Mouse (Mus musculus): ENCODE measurements at regions not wholly inside any gene's neighbourhood (a gene's known extent, or its start where the extent isn't known, plus 50 kb on each side); places are given as distances from the start of the nearest gene placed in this dataset.
A peak's percentile ranks its signal among the peaks of the same experiment; 100 is the strongest.
"Not testable (repeated sequence)": the region's sequence is repeated elsewhere in the genome, so short reads cannot be mapped to it uniquely, and the experiment has no call there.

DNA sequence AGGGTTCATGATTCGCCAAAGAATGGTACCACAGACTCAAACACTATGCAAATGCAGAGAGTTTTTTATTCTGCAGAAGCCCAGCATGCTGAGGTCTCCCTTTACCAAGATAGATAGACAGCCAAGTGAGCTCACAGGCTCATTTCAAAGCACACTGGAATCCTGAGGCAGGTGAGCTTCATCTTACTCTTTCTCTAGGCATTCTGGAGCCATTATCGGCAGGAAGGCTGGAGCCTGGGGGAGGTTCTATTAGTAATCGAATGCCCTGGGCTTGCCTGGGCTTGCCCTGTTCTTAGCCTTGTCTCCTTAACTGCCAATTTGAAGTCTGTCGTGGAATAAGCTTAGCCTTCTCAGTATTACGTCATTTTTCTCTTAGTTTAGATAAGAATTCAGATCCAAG is 121.6 kb upstream of the Trim24 start:
- DNase-seq = no peak

DNA sequence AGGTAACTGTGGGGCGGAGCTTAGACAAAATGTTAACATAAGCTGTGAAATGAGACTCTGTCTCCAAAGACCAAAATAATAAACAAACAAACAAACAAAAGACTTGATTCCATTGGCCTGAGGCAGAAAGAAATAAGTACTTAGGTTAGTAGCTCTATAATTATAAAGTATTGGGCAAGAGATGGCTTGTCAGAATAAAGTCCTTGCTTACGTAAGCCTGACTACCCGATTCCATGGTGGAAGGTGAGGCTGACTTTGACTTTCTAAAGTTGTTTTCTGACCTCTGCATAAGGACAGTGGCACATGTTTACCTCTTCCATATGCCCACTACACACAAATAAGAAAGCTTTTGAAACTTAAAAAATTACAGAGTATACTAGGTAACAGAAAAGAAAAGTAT is 120.3 kb upstream of the Trim24 start:
- DNase-seq = no peak

DNA sequence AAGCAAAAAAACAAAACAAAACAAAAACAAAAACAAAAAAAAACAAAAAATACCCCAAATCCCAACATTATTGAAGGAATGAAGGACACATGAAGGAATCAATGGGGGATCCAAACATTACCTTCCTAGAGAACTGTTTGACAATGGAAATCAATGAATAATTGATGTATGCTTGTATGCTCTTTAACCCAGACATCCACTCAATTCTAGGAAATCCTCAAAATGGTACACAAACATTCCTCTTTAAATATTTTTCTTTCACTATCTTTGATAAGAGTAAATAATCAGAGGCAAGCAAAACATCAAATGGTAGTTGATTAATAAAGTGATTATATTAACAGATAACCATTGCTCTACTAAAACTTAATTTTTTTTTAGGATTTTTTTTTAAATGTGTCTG is 118.9 kb upstream of the Trim24 start:
- DNase-seq = no peak

DNA sequence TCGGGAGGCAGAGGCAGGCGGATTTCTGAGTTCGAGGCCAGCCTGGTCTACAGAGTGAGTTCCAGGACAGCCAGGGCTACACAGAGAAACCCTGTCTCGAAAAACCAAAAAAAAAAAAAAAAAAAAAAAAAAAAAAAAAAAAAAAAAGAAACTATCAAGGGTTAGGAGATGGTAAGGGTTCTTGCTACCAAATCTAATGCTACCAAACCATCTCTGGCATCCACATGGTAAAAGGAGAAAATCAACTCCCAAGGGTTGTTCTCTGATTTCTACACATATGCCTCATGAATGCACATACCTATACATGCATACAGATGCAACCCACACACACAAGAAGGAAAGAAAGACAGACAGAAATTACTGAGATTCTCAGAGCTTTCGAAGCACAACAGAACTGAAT is 109.6 kb upstream of the Trim24 start:
- DNase-seq = not testable (repeated sequence)

DNA sequence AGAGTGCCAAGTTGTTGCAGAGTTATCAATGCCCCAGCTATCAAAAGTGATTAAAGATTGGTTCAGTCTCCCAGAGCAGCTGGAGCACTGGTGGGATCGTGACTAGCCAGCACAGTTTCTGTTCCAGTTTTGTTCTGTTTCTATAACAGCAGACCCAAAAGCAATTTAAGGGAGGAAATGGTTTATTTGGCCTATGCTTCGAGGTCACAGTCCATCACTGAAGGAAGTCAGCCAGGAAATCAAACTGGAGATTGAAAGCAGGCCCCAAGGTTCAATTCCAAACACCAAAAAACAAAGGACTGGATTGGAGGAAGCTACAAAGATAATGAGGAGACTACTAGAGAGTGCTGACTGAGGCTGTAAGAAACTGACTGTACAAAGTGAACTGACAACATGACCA is 107.6 kb upstream of the Trim24 start:
- no peak for DNase-seq

DNA sequence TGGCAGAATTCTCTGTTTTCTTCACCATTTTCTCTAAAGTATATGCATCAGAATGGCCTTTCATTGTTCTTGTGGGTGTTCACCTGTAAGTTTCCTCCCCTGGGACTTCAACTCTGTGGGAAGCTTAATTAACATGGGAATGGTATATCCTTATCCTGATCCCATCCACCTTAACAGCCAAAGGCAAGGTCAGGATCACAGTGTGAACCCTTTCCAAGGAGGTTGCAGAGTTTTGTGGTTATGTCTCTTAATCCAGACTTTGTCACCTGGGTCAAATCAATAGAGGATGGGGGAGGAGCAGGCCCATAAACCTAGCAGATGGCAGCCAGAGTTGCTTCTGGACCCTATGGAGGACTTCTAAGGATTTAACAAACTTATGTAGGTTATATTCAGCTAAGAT is 102.9 kb upstream of the Trim24 start:
- DNase-seq = no peak

DNA sequence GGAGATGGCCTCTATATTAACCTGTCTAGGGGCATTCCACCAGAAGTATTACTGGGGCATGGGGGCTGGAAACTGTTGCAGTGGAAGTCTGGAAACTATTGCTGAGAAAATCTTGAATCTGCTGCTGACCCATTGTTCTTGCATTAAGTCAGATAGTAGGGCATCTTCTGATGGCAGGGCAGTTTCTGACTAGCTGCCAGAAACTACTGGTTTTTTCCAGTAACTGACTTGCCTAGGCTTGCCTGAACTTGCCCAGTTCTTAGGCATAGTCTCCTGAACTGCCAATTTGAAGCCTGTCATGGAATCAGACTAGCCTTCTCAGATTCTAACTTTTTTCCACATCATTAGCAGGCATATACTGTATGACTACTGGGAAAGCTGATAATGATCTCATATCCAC is 97.3 kb upstream of the Trim24 start:
- no peak for DNase-seq

DNA sequence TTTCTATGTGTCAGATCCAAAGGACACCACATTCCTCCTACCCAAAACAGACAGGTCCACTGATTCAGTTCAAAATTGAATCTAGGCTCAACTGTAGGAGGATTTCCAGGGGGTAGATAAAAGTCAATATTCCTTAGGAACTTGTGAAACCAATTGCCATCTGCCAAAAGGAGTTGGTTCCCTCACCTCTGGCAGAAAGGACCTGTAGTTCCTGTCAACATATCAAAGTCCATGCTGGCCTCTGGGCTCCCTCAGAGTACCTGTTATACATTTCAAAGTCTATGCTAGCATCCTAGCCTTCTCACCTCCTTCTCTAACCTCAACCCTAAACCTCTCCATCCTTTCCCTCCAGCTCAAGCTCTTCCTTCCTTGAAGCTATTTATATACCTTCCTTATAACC is 95.5 kb upstream of the Trim24 start:
- DNase-seq = no peak

DNA sequence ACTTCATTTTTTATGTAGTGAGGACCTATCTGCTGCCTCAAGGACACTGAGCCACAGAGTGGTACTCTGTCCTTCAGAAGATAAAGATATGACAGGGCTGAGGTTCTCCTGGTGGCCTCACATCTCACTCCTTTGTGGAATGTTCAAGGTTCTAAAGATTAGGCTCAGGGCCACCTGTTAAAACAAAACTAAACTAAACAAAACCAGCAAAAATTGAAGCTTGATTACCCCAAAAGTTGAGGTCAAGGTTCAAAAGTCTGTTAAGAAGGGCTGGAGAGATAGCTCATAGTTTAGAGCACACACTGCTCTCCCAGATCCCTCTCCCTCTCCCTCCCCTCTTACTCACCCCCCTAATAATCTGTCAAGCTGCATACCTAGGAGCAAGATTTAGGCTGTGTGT is 90.7 kb upstream of the Trim24 start:
- DNase-seq = no peak

DNA sequence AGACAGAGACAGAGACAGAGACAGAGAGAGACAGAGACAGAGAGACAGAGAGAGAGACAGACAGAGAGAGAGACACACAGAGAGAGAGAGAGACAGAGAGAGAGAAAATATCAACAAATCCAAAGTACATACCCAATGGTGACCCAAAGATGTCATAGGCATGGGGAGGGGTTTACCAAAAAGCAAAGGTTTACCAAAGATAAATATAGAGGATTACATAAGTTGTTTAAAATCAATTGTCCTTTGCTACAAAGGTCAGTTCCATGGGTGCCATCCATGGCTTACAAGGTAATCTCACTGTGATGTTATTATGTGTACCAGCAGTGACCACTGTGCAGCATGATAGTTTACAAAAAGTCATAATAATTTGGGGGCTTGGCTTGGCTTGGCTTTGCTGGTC is 88.7 kb upstream of the Trim24 start:
- DNase-seq = no peak

DNA sequence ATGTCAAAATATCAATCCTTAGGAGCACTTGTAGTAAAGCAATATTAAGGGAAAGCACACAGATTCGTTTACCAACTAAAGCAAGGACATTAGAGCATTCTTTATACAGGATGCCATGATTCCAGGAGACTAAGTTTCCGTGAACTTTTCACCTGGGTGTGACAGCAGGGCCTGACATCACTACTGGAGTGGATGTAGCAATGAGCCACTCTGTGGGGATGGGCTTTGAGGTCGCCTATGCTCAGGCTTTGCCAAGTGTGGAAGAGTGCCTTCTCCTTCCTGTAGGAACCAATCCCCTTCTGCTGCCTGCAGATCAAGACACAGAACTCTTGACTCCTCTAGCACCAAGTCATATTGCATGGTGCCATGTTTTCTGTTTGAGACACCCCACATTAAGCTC is 85.3 kb upstream of the Trim24 start:
- DNase-seq = not testable (repeated sequence)

DNA sequence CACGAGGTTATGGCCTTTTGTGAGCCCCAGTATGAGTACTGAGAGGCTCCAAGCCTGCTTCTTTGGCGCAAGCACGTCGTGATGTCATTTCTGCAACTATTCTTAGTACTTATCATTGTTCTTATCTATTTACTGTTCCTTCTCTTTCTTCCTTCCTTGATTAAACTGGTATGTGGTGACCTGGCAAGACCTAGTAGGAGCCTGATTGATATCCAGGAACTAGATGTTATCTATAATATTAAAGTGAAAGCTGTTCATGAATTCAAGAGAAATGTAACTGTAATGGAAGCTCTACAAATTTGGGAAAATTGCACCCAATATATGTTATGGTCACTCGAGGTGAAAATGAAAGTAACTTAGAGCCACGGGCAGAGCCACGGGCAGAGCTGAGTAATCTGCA is 84.9 kb upstream of the Trim24 start:
- DNase-seq = no peak

DNA sequence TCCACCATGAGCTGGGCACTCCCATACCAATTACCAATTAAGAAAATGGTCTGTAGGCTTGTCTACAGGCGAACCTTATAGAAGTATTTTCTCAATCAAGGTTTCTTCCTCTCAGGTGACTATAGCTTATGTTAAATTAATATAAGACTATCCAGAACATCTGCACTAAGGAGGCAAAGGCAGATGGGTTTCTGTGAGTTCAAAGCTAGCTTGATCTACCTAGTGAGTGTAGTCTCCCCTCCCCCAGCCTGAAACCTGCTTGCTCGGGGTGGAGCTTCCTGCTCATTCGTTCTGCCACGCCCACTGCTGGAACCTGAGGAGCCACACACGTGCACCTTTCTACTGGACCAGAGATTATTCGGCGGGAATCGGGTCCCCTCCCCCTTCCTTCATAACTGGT is 82.8 kb upstream of the Trim24 start:
- DNase-seq = not testable (repeated sequence)

DNA sequence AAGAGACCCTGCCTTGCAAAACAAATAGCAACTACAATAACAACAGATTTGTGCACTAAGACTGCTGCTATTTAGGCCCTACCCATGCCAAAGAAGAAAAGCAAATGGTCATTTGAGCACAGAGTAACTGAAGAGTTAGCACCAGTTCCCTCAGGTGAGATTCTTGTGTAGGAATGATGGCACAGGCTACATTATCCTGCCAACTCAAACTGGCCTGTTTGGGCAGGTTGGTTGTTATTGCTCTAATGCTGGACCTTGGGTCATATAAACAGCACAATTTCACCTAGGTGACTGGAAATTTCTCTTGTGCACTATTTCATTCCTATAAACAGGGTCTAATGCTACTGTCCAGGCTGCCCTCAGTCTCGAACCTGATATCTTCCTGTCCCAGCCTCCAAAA is 79.7 kb upstream of the Trim24 start:
- no peak for DNase-seq

DNA sequence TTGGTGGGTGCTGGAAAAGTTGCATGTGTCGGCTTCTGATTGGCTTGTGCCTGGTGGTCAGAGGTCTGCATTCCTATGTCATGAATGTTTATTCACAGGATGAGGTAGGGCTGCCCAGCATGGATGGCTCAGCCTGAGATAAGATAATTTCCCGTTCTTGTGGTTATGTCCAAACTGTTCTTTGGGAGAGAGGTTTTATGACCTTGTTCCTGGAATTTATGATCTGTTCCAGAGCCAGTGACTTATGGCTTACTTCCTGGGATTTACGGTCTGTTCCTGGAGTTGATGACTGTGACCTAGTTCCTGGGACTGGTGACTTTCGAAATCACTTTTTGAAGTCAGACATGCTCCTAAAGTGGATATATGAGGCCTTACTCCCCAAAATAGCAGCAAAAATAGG is 76.4 kb upstream of the Trim24 start:
- DNase-seq = peak; percentile 6

DNA sequence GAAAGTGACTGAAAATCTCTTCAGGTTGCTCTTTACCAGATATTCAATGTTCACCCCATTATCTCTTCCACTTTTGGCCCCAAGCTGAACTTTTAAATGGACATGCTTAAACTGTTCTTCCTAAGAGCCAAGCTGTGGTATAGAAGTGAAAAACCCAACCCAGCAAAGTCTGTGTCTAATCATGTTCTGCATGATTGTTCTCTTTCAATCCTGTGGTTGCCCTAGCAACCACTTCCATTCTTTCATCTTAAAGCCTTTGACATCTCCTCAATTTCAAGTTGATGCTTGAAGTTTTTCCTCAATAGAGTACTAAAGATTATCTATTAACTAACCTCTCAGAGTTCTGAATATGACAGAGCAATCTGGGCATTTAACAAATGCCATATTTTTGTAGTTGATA is 75.6 kb upstream of the Trim24 start:
- DNase-seq = no peak

DNA sequence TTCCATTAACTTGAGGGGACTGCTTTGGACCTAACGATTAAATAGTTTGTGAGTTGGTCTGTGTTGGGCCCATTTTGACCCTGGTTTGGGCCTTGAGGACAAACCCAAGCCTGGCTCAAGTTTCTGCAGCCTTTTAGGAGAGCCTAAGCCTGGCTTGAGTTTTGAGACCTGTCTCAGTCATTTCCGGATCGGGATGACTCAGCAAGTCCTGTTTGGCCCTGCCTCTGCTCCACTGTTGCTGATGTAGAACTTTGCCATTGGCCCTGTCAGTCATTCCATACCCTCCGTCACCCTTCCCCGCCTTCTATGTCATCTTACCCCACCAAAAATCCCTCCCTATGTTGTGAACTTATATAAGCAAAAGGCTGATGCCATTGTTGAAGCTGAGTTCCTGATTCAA is 67.4 kb upstream of the Trim24 start:
- DNase-seq = no peak

DNA sequence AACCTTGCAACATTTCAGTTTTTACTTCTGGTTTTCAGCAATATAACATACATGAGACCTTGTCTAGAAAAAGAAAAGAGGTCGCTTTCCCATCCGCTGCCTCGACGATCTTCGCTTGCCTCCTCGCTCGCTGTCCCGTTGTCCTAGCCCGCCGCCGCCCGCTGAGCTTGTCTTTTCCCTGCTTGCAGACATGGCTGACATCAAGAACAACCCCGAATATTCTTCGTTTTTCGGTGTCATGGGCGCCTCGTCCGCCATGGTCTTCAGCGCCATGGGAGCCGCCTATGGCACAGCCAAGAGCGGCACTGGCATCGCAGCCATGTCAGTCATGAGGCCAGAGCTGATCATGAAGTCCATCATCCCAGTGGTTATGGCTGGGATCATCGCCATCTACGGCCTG is 64.7 kb upstream of the Trim24 start:
- not testable (repeated sequence) for DNase-seq

DNA sequence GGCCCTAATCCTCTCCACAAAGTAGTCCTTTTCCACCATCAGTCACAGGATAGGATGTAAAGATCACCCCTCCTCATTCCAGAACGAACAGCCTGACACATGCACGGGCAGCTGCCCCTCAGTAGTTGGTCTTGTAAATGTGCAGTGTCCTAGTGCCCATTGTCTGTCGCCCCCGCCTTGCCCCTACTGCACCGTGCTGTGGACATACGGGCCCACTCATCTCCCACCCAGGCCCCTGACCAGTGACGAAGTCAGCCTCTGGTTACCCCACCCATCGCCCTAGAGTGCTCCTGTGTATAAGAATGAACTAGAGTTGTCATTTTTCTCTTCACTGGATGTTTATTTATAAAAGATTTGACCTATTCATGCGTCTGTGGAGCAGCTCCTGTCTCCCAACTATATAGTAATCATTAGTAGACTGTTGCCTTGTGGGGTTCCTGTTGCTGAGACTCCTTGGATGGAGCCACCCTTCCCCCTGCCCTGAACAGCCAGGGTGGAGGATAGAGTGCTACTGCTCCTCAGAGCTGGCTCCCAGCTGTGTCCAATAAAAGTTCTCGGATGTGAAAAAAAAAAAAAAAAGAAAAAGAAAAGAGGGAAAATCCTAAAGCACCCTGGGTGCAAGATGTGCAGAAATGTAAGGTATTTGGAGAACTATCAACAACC is 64.0 kb upstream of the Trim24 start:
- not testable (repeated sequence) for DNase-seq

DNA sequence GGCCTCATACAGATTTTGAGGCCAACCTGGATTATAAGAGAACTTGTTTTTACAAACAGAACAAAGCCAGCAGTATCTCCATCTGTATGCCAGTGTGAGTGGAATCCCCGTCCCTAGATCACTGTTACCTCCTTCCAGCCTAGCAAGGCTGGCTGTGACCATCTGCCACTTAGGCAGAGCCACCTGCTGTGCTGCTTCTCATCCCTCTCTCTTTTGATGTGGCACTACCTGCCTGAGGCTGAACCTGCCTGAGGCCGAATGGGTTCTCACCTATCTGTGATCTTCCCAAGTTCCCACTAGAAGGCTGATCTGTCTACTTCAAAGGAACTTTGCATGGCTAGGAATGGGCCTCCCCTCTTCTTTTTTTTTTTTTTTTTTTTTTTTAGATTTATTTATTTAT is 55.4 kb upstream of the Trim24 start:
- not testable (repeated sequence) for DNase-seq
